Mouse (Mus musculus): ENCODE data around the gene Clock.

The Clock gene

DNA sequence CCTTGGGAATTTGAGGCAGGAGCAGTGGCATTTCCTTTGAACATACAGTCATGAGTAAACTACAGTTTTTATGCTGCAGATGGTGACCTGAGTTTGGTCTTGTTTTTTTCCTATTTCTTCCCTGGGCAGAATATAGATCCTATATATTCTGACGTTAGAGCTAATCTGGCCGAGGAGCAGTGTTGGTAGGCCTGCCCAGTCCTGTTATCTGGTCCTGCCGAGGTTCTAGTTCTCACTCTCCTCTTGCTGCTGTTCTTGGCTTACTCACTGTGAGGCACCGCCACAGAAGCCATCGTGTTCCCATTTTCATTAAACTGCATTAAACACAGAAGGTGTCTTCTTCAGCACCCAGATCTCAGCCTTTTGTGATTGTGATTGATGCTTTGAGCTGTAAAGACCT is 116.7 kb downstream of the Clock start:
- in situ Hi-C loops (cut with MboI; ENCODE audit: low pct_unique_long_range_greater_than_20kb in 1 of 2, low sequenced_read_pairs in 2 of 2, unreplicated experiment in 1 of 2): no loop called here

DNA sequence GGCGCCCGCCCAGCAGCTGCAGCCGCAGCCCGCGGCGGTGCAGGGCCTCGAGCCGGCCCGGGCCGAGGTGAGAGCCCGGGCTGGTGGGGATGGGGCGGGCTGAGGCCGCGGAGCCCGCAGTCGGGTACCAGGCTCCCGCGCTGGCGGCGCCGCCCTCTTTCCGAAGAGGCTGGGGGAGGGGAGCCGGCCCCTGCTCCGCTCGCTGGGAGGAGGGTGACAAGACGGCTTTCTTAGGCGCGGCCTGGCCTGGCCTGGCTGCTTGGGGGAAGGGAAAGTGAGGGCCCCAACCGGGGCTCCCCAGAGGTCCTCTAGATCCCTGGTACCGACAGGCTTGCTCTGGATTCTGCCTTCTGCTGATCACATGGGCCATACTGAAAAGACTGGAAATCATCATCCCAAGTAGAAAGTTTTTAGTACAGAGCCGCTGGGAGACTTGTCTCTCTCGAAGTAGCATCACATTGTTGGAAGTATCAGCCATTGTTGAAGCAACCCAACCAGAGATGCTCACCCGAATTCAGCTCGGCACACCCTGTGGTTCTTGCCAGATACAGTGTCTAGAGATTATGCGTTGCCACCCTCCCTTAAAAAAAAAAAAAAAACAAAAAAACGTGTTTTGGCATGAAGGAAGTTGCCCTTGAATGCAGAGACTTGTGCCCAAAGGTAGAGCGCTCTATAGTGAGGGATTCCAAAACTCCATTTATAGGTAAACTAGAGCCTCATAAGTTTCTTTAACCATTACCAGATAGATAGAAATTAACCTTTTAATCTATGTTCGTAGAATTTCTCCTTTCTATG is 120.1 kb downstream of the Clock start:
- in situ Hi-C loops (cut with MboI; ENCODE audit: low pct_unique_long_range_greater_than_20kb in 1 of 2, low sequenced_read_pairs in 2 of 2, unreplicated experiment in 1 of 2): no loop called here

DNA sequence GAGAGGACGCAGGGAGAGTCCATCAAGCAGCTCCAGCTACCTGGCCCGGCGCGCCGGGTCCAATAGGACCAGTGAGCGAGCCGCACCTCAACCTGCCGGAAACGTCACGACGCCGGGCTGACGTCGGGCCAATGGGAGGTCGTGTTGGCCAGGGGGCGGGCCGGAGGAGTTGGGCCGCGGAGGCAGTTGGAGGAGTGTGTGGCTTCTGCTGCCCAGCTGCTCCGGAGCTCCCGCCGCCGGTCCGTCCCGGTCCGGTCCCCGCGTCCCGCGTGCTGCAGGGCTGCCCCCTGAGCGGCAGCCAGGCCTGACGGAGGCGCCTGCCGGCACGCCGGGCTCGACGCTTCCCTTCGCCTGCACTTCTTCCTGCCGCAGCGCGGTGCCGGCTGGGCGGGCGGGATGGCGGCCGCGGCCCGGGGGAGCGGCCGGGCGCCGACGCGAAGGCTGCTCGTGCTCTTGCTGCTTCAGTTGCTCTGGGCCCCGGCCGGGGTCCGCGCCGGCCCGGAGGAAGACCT is 120.8 kb downstream of the Clock start, which contains the start of gene Tmem165:
TSS of gene Tmem165 (plus strand) at position 131 of the 512 bp plus-strand sequence.
- in situ Hi-C loops (cut with MboI; ENCODE audit: low pct_unique_long_range_greater_than_20kb in 1 of 2, low sequenced_read_pairs in 2 of 2, unreplicated experiment in 1 of 2): no loop called here

- in situ Hi-C loops (cut with MboI; ENCODE audit: low pct_unique_long_range_greater_than_20kb in 1 of 2, low sequenced_read_pairs in 2 of 2, unreplicated experiment in 1 of 2): no loop called here
Observed at GRCm38 (mm10) chr5:76183043-76183749, 121.4 kb downstream of the Clock start.

- in situ Hi-C loops (cut with MboI; ENCODE audit: low pct_unique_long_range_greater_than_20kb in 1 of 2, low sequenced_read_pairs in 2 of 2, unreplicated experiment in 1 of 2): no loop called here
Observed at GRCm38 (mm10) chr5:76182326-76182725, 122.3 kb downstream of the Clock start.

GRCm38 (mm10) chr5:76179791-76180190 is 124.8 kb downstream of the Clock start:
- in situ Hi-C loops (cut with MboI; ENCODE audit: low pct_unique_long_range_greater_than_20kb in 1 of 2, low sequenced_read_pairs in 2 of 2, unreplicated experiment in 1 of 2): no loop called here

DNA sequence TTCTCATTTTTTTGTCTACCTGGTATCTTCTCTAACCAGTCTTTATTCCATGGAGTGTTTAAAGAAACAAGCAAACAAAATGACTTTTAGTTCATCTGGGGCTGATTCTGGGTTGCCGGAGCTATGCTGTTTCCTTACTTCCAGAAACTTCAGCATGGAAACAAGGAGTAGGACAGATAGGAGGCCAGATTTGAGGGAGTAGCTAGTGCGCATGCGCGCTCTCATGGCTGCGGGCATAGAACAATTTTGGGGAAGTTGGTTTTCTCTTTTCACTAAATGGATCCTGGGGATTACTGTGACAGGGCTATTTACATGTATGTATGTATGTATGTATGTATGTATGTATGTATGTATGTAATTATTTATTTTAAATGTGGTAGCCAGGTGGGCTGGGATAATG is 125.4 kb downstream of the Clock start:
- in situ Hi-C loops (cut with MboI; ENCODE audit: low pct_unique_long_range_greater_than_20kb in 1 of 2, low sequenced_read_pairs in 2 of 2, unreplicated experiment in 1 of 2): no loop called here

- in situ Hi-C loops (cut with MboI; ENCODE audit: low pct_unique_long_range_greater_than_20kb in 1 of 2, low sequenced_read_pairs in 2 of 2, unreplicated experiment in 1 of 2): no loop called here
Observed at GRCm38 (mm10) chr5:76177664-76178063, 126.9 kb downstream of the Clock start.

GRCm38 (mm10) chr5:76176841-76177240 is 127.8 kb downstream of the Clock start:
- in situ Hi-C loops (cut with MboI; ENCODE audit: low pct_unique_long_range_greater_than_20kb in 1 of 2, low sequenced_read_pairs in 2 of 2, unreplicated experiment in 1 of 2): no loop called here

DNA sequence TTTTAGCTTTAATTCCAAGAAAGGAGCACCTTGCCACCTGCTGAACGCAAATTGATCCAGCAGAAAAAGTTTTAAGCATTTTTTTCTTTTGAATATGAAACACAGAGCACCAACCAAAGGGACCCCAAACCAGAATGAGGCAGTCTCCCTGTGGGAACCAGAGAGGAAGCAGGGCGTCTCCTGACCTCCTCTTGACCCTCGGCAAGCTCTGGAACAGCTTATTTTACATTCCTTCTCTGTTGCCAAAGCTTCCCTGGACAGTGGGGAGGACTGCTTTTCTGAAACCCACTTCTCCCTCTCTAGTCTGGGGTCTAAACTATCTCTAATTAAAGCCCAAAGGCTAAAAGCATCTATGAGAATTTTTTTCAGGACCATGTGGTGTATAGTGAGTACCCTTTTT is 128.2 kb downstream of the Clock start:
- in situ Hi-C loops (cut with MboI; ENCODE audit: low pct_unique_long_range_greater_than_20kb in 1 of 2, low sequenced_read_pairs in 2 of 2, unreplicated experiment in 1 of 2): no loop called here

DNA sequence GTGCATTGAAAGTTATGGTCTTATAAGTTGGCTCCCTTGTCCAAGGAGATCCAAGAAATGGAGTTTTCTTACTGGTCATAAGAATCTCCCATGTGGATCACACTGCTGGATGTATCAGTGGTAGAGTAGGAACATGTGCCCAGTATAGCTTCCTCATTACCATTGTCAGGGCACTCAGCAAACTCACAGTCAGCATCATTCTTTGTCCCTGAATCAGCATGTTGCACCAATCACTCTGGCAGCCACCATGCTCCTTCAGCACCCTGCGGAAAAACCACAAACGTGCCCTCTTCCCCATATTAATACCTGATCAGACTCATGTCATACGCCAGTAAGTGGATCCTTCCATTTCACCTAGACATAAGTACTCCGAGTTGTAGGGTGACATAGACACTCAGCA is 129.5 kb downstream of the Clock start:
- in situ Hi-C loops (cut with MboI; ENCODE audit: low pct_unique_long_range_greater_than_20kb in 1 of 2, low sequenced_read_pairs in 2 of 2, unreplicated experiment in 1 of 2): no loop called here

DNA sequence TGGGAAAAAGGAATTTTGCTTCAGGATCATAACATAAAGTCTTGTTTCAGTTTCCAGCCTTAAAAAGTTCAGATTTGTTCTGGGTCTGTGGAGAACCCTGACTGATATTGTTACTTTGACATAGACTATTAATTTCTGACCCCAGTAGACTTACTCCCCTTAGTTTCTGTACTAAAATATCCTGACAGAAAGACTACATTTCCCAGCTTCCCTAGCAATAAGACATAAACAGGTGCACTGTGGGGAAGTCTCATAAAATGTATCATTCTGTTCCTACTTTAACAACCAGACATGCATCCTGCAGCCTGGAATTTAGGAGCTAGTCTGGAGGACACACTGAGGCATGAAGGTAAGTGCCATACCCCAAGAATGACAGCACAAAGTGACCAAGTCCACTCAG is 133.6 kb downstream of the Clock start:
- in situ Hi-C loops (cut with MboI; ENCODE audit: low pct_unique_long_range_greater_than_20kb in 1 of 2, low sequenced_read_pairs in 2 of 2, unreplicated experiment in 1 of 2): no loop called here

GRCm38 (mm10) chr5:76170522-76170921 is 134.1 kb downstream of the Clock start:
- in situ Hi-C loops (cut with MboI; ENCODE audit: low pct_unique_long_range_greater_than_20kb in 1 of 2, low sequenced_read_pairs in 2 of 2, unreplicated experiment in 1 of 2): no loop called here

DNA sequence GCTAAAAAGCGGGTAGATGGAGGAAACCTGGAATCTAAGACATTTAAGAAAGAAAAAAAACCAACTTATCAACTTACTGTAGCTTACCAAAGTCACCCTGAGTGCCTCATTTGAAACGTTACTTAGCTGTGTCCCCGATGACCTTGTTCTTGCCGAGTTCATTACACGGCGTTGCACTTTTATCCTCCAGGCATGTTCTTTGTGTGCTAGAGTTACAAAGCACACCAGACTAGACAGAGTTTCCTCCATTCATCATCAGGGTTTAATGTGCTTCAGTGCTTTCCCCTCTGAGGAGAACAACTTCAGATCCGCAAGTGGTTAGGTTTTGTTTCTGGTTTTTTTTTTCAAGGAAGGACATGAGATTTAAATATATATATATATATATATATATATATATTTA is 139.8 kb downstream of the Clock start:
- in situ Hi-C loops (cut with MboI; ENCODE audit: low pct_unique_long_range_greater_than_20kb in 1 of 2, low sequenced_read_pairs in 2 of 2, unreplicated experiment in 1 of 2): no loop called here

- in situ Hi-C loops (cut with MboI; ENCODE audit: low pct_unique_long_range_greater_than_20kb in 1 of 2, low sequenced_read_pairs in 2 of 2, unreplicated experiment in 1 of 2): no loop called here
Observed at GRCm38 (mm10) chr5:76163828-76164390, 140.7 kb downstream of the Clock start.

- in situ Hi-C loops (cut with MboI; ENCODE audit: low pct_unique_long_range_greater_than_20kb in 1 of 2, low sequenced_read_pairs in 2 of 2, unreplicated experiment in 1 of 2): no loop called here
Observed at GRCm38 (mm10) chr5:76162926-76163325, 141.7 kb downstream of the Clock start.

DNA sequence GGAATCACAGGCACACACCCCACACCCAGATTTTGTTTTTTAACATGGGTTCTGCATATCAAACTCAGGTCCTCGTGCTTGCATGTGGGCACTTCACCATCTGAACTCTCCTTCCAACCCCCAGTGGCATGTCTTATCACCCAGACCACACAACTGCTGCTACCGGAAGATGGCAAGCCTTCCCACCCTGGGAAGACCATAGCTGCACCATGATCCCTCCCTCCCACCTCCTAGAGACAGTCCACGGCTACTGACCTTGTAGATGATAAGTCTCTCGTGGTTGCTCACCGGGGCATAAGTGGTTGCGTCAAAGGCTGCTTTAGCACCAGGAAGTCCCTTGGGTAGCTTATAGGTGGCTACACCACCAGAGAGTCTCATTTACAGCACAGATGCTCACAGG is 143.1 kb downstream of the Clock start:
- in situ Hi-C loops (cut with MboI; ENCODE audit: low pct_unique_long_range_greater_than_20kb in 1 of 2, low sequenced_read_pairs in 2 of 2, unreplicated experiment in 1 of 2): no loop called here

DNA sequence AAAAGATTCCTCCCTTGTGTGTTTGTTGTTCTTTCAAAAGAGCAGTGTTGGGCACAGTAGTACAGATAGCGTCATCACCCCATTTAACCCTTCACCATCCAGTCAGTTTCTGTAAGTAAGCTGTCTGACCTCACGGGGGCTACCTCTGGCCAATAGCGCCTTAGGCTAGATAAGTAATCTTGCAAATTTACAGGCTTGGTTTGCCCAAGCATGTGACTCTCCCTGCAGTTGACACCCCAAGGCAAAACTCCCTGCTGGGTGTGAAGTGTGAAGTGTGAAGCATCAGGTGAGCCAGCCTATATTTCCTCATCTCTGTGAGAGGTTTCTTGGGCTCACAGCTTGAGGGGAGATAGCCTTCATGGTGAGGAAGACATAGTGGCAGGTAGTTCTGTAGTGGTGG is 144.5 kb downstream of the Clock start:
- in situ Hi-C loops (cut with MboI; ENCODE audit: low pct_unique_long_range_greater_than_20kb in 1 of 2, low sequenced_read_pairs in 2 of 2, unreplicated experiment in 1 of 2): no loop called here

Measured in mouse embryonic stem cell (cell line).